Mouse (Mus musculus) midbrain, embryonic 15.5 days (tissue): ENCODE results near the gene Stpg2. TPM values are rescaled to one million over a fixed set of nuclear protein-coding genes. Genes with fewer than 3 reads are reported as not detected.
A peak's percentile ranks its signal among the peaks of the same experiment; 100 is the strongest.

Experiments used
- ATAC-seq: fragments of 200-750 bp; cut with Nextera tagmentation; replicated peaks from 2 replicates; pipeline ENCODE4 v1.8.0; 2017; ENCODE audit warnings: moderate TSS enrichment
- H3K27ac ChIP-seq: fragments of 300-500 bp; sonication (generic); 2 replicates; pipeline ENCODE4 v1.5.1; 2015; ENCODE audit warnings: mild to moderate bottlenecking, inconsistent platforms
- H3K27me3 ChIP-seq: fragments of 300-500 bp; sonication (generic); replicated peaks from 2 replicates; pipeline ENCODE4 v1.6.1; 2015; ENCODE audit warnings: inconsistent platforms
- H3K36me3 ChIP-seq: fragments of 300-500 bp; sonication (generic); replicated peaks from 2 replicates; pipeline ENCODE4 v1.6.1; 2015; ENCODE audit warnings: inconsistent platforms
- H3K4me1 ChIP-seq: fragments of 300-500 bp; sonication (generic); 2 replicates; pipeline ENCODE4 v1.6.1; 2015; ENCODE audit warnings: inconsistent platforms
- H3K4me2 ChIP-seq: fragments of 300-500 bp; sonication (generic); 2 replicates; pipeline ENCODE4 v1.6.1; 2015; ENCODE audit warnings: inconsistent platforms, mild to moderate bottlenecking, moderate library complexity
- H3K4me3 ChIP-seq: fragments of 300-500 bp; sonication (generic); 2 replicates; pipeline ENCODE4 v1.5.1; 2015; ENCODE audit warnings: mild to moderate bottlenecking, inconsistent platforms
- H3K9ac ChIP-seq: fragments of 300-500 bp; sonication (generic); 2 replicates; pipeline ENCODE4 v1.6.1; 2015; ENCODE audit warnings: mild to moderate bottlenecking, inconsistent platforms
- H3K9me3 ChIP-seq: fragments of 300-500 bp; sonication (generic); 2 replicates; pipeline ENCODE4 v1.6.1; 2016; ENCODE audit warnings: inconsistent platforms
- WGBS: fragments of 180-500 bp; shearing (Covaris S2); methylation state at CpG from one replicate; pipeline ENCODE4 v1.1.7; 2015; ENCODE audit warnings: mixed read lengths; 5-methylcytosine and 5-hydroxymethylcytosine counted together
- polyA plus RNA-seq: library from polyadenylated mRNA; unstranded; fragments of >200 nt; fragmentation: Nextera tagmentation; extraction: Ambion mirVana; gene quantifications from 2 replicates; pipeline ENCODE4 v1.2.1, GENCODE M21; 2015

The Stpg2 gene
- 0.08 and 0.10 TPM in 2 replicates for polyA plus RNA-seq

GRCm38 (mm10) chr3:139205444-139205998, at the start of gene Stpg2:
Gene Stpg2, plus strand, starts transcription at chr3:139205694.
- H3K27me3 ChIP-seq: peaks cover 24% of the 10 kb centered on the region
- H3K9ac ChIP-seq: peak within 1 kb of the TSS; percentile 72
- peak within 1 kb of the TSS; percentile 84 for H3K4me2 ChIP-seq
- ATAC-seq: peak; percentile 99
- no peaks in the 10 kb centered on the region for H3K36me3 ChIP-seq
- 0 out of 2 replicates have a peak, but pooled peaks cover 3% of the 10 kb centered on the region for H3K4me1 ChIP-seq
- WGBS: under 1% methylated on average over 49 of the region's 49 CpGs
- peak within 1 kb of the TSS; percentile 68 for H3K4me3 ChIP-seq
- H3K27ac ChIP-seq: peak within 1 kb of the TSS; percentile 98
- no peaks in the 10 kb centered on the region for H3K9me3 ChIP-seq

- ATAC-seq: no peak
- Histone ChIP-seq H3K4me2 (no peak overlapping the region), H3K4me3 (no peak overlapping the region), H3K4me1 (no peaks in the 10 kb centered on the region), H3K27me3 (no peaks in the 10 kb centered on the region), H3K36me3 (no peaks in the 10 kb centered on the region), H3K27ac (no peak overlapping the region), H3K9ac (no peak overlapping the region), H3K9me3 (no peaks in the 10 kb centered on the region)
- 66% methylated on average over 2 of the region's 2 CpGs for WGBS
Measured at GRCm38 (mm10) chr3:139162146-139162545, 43.3 kb upstream of the Stpg2 start.

DNA sequence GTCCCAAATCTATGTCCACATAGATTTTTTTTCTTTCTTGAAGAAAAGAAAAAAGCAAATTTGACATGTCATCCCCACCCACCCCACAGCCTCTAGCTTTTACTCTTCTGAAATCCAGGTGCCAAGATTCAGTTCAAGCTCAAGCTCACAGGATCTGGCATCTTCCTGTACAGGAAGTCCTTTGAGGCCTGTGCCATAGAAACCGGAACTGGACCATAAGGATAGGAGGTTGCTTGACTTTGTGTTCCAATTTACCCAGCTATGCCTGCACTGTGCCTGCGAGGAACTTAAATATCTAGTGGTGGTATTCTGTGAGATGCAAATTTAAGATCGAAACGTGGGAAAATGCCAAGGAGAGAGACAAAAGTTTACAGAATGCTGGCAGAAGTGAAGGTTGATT, 42.8 kb upstream of the Stpg2 start:
- Histone ChIP-seq H3K9me3 (no peaks in the 10 kb centered on the region), H3K4me1 (no peaks in the 10 kb centered on the region), H3K9ac (no peak overlapping the region), H3K4me3 (no peak overlapping the region), H3K27ac (no peak overlapping the region), H3K36me3 (no peaks in the 10 kb centered on the region), H3K27me3 (no peaks in the 10 kb centered on the region), H3K4me2 (no peak overlapping the region)
- ATAC-seq: no peak
- WGBS: 86% methylated on average over 4 of the region's 4 CpGs

GRCm38 (mm10) chr3:139168510-139169269, 36.8 kb upstream of the Stpg2 start:
- H3K27ac ChIP-seq: peak overlapping the region; percentile 48
- H3K36me3 ChIP-seq: no peaks in the 10 kb centered on the region
- H3K9ac ChIP-seq: no peak overlapping the region

GRCm38 (mm10) chr3:139169740-139170139, 35.8 kb upstream of the Stpg2 start:
- Histone ChIP-seq H3K4me2 (no peak overlapping the region), H3K4me3 (no peak overlapping the region), H3K27ac (no peak overlapping the region), H3K27me3 (no peaks in the 10 kb centered on the region), H3K36me3 (no peaks in the 10 kb centered on the region), H3K9ac (no peak overlapping the region), H3K4me1 (peaks cover 8% of the 10 kb centered on the region; the same call in 1 of the 2 replicates), H3K9me3 (no peaks in the 10 kb centered on the region)
- 40% methylated on average over 1 of the region's 1 CpGs for WGBS
- no peak for ATAC-seq

More at GRCm38 (mm10) chr3:139168510-139169269, 36.8 kb upstream of the Stpg2 start:
- H3K9me3 ChIP-seq: no peaks in the 10 kb centered on the region
- no peak; the same call in 1 of the 2 replicates for ATAC-seq
- H3K4me1 ChIP-seq: peaks cover 8% of the 10 kb centered on the region; the same call in 1 of the 2 replicates
- H3K4me2 ChIP-seq: no peak overlapping the region
- 28% methylated on average over 4 of the region's 4 CpGs for WGBS
- no peak overlapping the region for H3K4me3 ChIP-seq
- no peaks in the 10 kb centered on the region for H3K27me3 ChIP-seq

- peaks cover 2% of the 10 kb centered on the region; the same call in 1 of the 2 replicates for H3K9me3 ChIP-seq
- H3K27ac ChIP-seq: no peak overlapping the region
- H3K9ac ChIP-seq: no peak overlapping the region
- no peaks in the 10 kb centered on the region for H3K36me3 ChIP-seq
- WGBS: 34% methylated on average over 1 of the region's 1 CpGs
- ATAC-seq: no peak
- H3K4me1 ChIP-seq: no peaks in the 10 kb centered on the region
- no peak overlapping the region for H3K4me2 ChIP-seq
- no peak overlapping the region for H3K4me3 ChIP-seq
- H3K27me3 ChIP-seq: no peaks in the 10 kb centered on the region
Measured at GRCm38 (mm10) chr3:139176936-139177335, 28.6 kb upstream of the Stpg2 start.

DNA sequence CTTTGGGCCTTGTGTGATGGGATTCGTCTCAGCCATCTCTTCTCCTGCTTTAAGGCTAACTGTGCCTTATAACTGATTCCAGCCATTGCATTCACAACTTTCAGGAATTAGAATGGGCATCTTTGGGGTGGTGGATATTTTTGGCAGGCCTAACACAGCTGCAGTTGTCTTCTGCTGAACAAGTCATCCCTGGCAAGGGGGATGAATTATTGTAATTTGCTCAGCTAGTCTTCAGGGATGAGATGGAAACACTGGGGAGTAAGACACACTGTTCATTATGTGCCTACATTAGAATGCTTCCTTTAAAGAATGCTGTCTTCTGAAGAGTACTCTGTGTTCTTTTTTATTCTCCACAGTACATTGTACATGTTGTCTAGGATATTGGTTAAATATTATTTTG, 14.0 kb upstream of the Stpg2 start:
- H3K4me1 ChIP-seq: no peaks in the 10 kb centered on the region
- ATAC-seq: no peak

DNA sequence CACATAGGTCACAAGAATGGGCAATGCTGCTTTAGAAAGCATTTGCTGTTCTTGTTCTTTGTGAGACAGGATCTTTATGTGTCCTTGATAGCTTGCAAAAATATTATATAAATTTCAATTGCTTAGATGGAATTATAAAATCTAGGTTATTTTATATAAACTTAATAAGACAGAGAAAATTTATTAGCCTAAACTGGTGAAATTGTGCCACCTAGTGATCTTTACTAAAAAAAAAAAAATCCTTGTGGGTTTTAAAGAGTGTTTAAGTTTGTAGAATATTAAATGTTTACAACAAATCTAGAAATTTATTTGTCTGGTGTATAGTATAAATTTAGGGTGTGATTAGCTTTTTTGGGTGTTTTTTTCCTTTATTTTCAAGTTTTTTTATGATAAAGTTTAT, 11.6 kb upstream of the Stpg2 start:
- H3K36me3 ChIP-seq: no peaks in the 10 kb centered on the region
- H3K4me1 ChIP-seq: no peaks in the 10 kb centered on the region
- no peak overlapping the region for H3K4me3 ChIP-seq
- no peaks in the 10 kb centered on the region for H3K27me3 ChIP-seq
- no peak overlapping the region for H3K4me2 ChIP-seq
- no peaks in the 10 kb centered on the region for H3K9me3 ChIP-seq
- no peak overlapping the region for H3K27ac ChIP-seq
- no peak for ATAC-seq
- no peak overlapping the region for H3K9ac ChIP-seq

More for the DNA sequence above, 14.0 kb upstream of the Stpg2 start:
- H3K4me2 ChIP-seq: no peak overlapping the region
- 51% methylated on average over 1 of the region's 1 CpGs for WGBS
- H3K9ac ChIP-seq: no peak overlapping the region
- no peaks in the 10 kb centered on the region for H3K36me3 ChIP-seq
- H3K9me3 ChIP-seq: no peaks in the 10 kb centered on the region
- H3K27ac ChIP-seq: no peak overlapping the region
- no peaks in the 10 kb centered on the region for H3K27me3 ChIP-seq
- H3K4me3 ChIP-seq: no peak overlapping the region

- no peaks in the 10 kb centered on the region for H3K36me3 ChIP-seq
- H3K4me1 ChIP-seq: no peaks in the 10 kb centered on the region
- no peak overlapping the region for H3K9ac ChIP-seq
- no peak for ATAC-seq
- H3K27me3 ChIP-seq: peaks cover 17% of the 10 kb centered on the region
- no peak overlapping the region for H3K27ac ChIP-seq
- H3K4me2 ChIP-seq: no peak overlapping the region
- H3K9me3 ChIP-seq: no peaks in the 10 kb centered on the region
- no peak overlapping the region for H3K4me3 ChIP-seq
- 69% methylated on average over 3 of the region's 3 CpGs for WGBS
Measured at GRCm38 (mm10) chr3:139198412-139198811, 7.1 kb upstream of the Stpg2 start.

DNA sequence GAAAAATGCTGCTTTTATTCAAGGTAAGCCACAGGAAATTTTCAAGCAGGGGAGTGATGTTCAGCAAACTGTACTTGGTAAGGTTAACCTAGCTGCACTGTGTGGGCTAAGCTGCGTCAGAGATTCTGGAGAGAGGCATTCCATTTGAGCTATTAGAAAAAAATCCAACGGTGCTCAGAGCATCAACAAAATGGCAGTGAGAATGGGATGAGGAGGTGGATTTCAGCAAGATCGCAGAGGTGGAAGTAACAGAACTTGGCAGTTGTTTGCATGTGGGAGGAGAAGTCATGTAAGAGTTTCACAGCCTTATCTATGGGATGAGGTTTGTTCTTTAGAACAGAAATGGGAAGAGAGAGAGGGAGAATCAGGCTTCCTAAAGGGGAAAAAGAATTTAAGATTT, 5.2 kb upstream of the Stpg2 start:
- no peak overlapping the region for H3K9ac ChIP-seq
- peaks cover 22% of the 10 kb centered on the region for H3K27me3 ChIP-seq
- ATAC-seq: no peak
- H3K4me3 ChIP-seq: no peak overlapping the region
- no peak overlapping the region for H3K4me2 ChIP-seq
- no peaks in the 10 kb centered on the region for H3K36me3 ChIP-seq
- H3K9me3 ChIP-seq: no peaks in the 10 kb centered on the region
- WGBS: 75% methylated on average over 3 of the region's 3 CpGs
- H3K4me1 ChIP-seq: no peaks in the 10 kb centered on the region
- no peak overlapping the region for H3K27ac ChIP-seq

DNA sequence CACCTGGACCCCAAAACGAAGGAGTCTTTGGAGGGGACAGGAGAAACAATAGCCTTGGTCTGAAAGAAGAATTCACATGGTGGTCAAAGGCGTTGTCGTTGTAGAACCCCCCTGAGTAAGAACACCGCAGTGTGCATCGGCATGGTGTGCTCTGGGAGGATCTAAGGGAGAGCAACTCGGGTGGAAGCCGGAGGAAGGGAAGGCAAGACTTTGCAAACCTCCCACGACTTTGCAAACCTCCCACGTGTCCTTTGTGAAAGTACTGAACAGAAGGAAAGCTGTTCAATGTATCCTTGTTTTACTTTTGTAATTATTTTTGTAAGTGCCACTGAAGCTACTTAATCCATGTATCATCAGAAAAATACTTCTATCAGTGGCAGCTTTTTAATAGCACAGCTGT, 11.5 kb downstream of the Stpg2 start:
- ATAC-seq: no peak

DNA sequence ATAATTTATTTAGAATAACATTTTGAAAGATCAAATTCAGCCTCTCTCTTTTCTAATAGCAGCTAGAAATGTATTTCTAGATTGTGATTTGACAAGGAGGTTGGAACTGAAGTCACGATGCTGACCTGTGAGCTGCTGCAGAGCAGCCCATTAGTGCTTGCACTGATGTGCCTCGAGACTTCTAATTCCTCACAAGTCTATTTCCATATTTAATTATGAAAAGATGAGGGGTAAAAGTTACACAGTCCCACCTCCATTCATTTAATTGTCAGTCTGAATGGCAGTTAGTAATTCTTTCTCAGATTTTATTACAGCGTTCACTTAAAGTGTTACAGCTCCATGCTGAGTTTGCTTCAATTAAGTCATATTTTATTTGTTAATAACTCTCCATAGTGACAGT, 19.6 kb downstream of the Stpg2 start:
- Histone ChIP-seq H3K9me3 (no peaks in the 10 kb centered on the region), H3K4me3 (no peak overlapping the region), H3K27me3 (no peaks in the 10 kb centered on the region), H3K27ac (no peak overlapping the region), H3K9ac (no peak overlapping the region), H3K36me3 (no peaks in the 10 kb centered on the region), H3K4me2 (no peak overlapping the region), H3K4me1 (no peaks in the 10 kb centered on the region)
- peak; percentile 48; the same call in 1 of the 2 replicates for ATAC-seq
- 72% methylated on average over 3 of the region's 3 CpGs for WGBS

More for the DNA sequence above, 11.5 kb downstream of the Stpg2 start:
- no peak overlapping the region for H3K4me3 ChIP-seq
- no peaks in the 10 kb centered on the region for H3K9me3 ChIP-seq
- no peaks in the 10 kb centered on the region for H3K36me3 ChIP-seq
- no peak overlapping the region for H3K9ac ChIP-seq
- 75% methylated on average over 9 of the region's 9 CpGs for WGBS
- no peaks in the 10 kb centered on the region for H3K4me1 ChIP-seq
- H3K27ac ChIP-seq: no peak overlapping the region
- H3K27me3 ChIP-seq: no peaks in the 10 kb centered on the region
- no peak overlapping the region for H3K4me2 ChIP-seq

DNA sequence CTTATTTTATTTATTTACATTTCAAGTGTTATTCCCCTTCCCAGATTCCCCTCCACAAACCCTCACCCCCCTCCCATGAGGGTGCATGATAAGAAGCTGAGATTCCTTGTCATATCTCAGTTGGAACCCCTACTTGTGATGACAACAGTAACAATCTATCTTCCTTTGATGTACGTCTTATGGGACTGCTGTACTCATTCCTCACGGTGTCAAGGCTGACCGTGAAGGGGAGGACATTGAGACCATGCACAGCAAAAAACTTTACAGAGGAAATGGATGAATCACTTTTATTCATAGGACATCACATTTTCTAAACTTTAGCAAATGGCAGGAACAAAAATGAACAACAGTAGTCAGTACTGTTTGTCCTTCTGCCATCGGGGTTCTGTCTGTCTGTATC, 21.3 kb downstream of the Stpg2 start:
- H3K9me3 ChIP-seq: no peaks in the 10 kb centered on the region
- no peak for ATAC-seq
- H3K4me3 ChIP-seq: no peak overlapping the region
- no peaks in the 10 kb centered on the region for H3K27me3 ChIP-seq
- no peak overlapping the region for H3K9ac ChIP-seq
- no peaks in the 10 kb centered on the region for H3K4me1 ChIP-seq
- 84% methylated on average over 4 of the region's 4 CpGs for WGBS
- no peaks in the 10 kb centered on the region for H3K36me3 ChIP-seq
- H3K4me2 ChIP-seq: no peak overlapping the region
- no peak overlapping the region for H3K27ac ChIP-seq
